Mouse (Mus musculus) erythroblast, embryonic 14.5 days (primary cell): Measurements from ENCODE around the gene Znrf4. TPM values are rescaled to one million over a fixed set of nuclear protein-coding genes. Genes with fewer than 3 reads are reported as not detected.

Experiments
- H3K27me3 ChIP-seq: 2 replicates; pipeline ENCODE4 v1.6.1; 2012; ENCODE audit warnings: inconsistent platforms; ENCODE audit not compliant: control insufficient read depth
- H3K36me3 ChIP-seq: 2 replicates; pipeline ENCODE4 v1.6.1; 2012; ENCODE audit warnings: mild to moderate bottlenecking, inconsistent platforms; ENCODE audit not compliant: control insufficient read depth
- H3K4me1 ChIP-seq: 2 replicates; pipeline ENCODE4 v1.6.1; 2012; ENCODE audit warnings: inconsistent platforms; ENCODE audit not compliant: control insufficient read depth
- H3K4me3 ChIP-seq: replicated peaks from 2 replicates; pipeline ENCODE3; 2012; ENCODE audit warnings: moderate library complexity, mild to moderate bottlenecking, inconsistent platforms
- H3K9me3 ChIP-seq: 2 replicates; pipeline ENCODE4 v1.6.1; 2012; ENCODE audit warnings: low read length, inconsistent platforms, mixed read lengths; ENCODE audit not compliant: control insufficient read depth
- GATA1 ChIP-seq: IDR thresholded peaks from 2 replicates; pipeline ENCODE4 v1.6.1; 2012; ENCODE audit warnings: low read length, inconsistent platforms, mixed read lengths
- TAL1 ChIP-seq: IDR thresholded peaks from 3 replicates; pipeline ENCODE4 v1.6.1; 2012; ENCODE audit warnings: low read length, inconsistent platforms, mixed read lengths
- polyA plus RNA-seq: library from polyadenylated mRNA; stranded (reverse); fragments of >175 nt; gene quantifications from 2 replicates; pipeline ENCODE4 v1.2.3, GENCODE M21; 2012

Znrf4 gene
- polyA plus RNA-seq, 1 experiment: not detected

DNA sequence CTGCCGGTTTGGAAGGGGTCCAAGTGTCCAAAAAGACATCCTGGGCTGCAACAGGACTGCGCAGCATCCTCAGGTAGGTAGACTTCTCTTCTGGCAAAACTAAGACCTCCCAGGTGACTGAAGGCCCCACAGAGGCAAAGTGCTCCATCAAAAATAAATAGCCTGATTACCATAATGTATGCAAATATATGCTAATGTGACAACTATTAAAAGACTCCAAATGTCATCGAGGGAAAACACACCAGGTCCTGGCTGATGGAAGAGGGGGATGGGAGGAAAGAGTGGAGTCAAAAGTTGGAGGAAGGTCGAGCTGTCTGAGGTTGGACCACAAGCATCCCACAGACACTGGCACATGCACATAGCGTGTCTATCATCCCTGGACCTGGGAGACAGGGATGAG, 13.0 kb downstream of the Znrf4 start:
- TF ChIP-seq GATA1: no peak
- TF ChIP-seq TAL1: no peak
- H3K27me3 ChIP-seq: no peaks in the 10 kb centered on the region; the same call in 1 of the 2 replicates
- peaks cover 34% of the 10 kb centered on the region for H3K9me3 ChIP-seq

DNA sequence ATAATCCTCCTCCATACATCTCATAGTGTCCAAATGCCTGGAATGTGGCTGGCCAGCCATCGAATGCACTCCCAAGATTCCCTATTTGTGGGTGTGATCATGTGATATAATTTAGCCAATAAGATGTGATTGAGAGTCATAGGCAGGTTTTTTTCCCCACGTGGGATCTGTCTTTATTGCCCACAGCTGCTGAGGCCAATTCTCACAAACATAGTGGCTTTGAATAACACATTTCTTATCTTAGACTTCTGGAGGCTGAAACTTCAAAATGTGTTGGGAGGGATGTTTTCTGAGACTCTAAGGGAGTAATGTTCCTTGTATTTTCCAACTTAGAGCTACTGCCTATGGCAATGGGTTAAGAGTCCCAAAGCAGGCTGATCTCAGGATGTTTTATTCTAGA, 17.8 kb downstream of the Znrf4 start:
- Histone ChIP-seq H3K36me3 (no peaks in the 10 kb centered on the region), H3K4me1 (no peaks in the 10 kb centered on the region), H3K27me3 (no peaks in the 10 kb centered on the region; the same call in 1 of the 2 replicates), H3K9me3 (peaks cover 61% of the 10 kb centered on the region), H3K4me3 (no peak overlapping the region)
- TF ChIP-seq TAL1 (no peak), GATA1 (no peak)

More for the DNA sequence above, 13.0 kb downstream of the Znrf4 start:
- no peaks in the 10 kb centered on the region for H3K4me1 ChIP-seq
- H3K4me3 ChIP-seq: no peak overlapping the region
- no peaks in the 10 kb centered on the region for H3K36me3 ChIP-seq

DNA sequence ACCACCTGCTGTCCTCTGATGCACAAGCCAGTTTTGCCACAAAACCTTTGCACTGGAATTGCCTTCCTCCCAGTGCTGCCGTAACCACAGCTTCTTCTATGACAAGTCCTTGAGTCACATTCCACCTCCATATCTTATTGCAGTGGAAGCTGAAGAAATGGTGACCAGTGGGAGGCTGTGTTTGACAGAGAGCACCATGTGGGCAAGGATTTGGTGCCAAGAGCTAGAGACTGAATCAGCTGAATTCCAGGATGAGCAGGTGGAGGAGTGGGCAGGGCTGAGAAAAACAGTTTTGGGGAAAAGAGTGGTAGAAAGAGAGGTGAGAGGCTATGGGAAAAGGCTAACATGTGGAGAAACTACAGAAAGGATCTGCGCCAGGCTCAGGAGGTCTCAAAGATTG, 18.4 kb downstream of the Znrf4 start:
- no peaks in the 10 kb centered on the region for H3K36me3 ChIP-seq
- H3K27me3 ChIP-seq: no peaks in the 10 kb centered on the region; the same call in 1 of the 2 replicates
- H3K9me3 ChIP-seq: peaks cover 61% of the 10 kb centered on the region
- no peaks in the 10 kb centered on the region for H3K4me1 ChIP-seq
- TF ChIP-seq TAL1 (no peak), GATA1 (no peak)
- H3K4me3 ChIP-seq: no peak overlapping the region

DNA sequence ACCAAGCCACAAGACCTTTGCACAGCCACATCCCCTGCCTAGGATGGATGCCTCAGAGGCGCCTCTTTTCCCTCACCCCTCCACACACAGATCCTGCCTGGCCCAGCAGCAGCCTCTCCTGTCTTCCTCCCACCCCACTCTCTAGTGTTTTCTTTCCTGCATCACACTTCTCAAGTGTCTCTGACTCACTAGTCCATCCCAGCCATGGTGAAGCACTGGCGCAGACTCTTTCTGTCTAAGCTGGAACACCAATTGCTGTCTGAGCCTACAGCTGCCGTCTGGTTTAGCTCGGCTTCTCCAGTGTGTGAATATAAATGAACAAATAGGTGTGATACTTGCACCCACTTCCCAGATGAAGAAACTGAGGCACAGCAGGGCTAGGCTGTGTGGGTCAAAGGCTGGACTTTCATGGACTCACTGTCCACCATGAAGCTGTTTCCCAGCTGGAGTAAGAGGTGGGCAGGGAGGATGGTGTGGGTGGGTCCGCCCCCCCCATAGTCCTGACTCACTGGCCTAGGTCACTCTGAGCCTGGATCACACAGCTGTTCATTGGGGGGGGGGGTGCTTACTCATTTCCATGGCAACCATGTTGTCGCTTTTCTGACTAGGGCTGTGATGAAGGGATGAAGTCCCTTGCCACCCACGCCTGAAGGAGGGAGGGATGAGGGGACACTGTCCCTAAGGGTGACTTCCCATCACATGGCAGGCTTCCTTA, 21.6 kb downstream of the Znrf4 start:
- Histone ChIP-seq H3K36me3 (no peaks in the 10 kb centered on the region), H3K27me3 (peaks cover 5% of the 10 kb centered on the region), H3K9me3 (peaks cover 40% of the 10 kb centered on the region), H3K4me3 (no peak overlapping the region), H3K4me1 (no peaks in the 10 kb centered on the region)
- TF ChIP-seq GATA1 (no peak), TAL1 (no peak)

DNA sequence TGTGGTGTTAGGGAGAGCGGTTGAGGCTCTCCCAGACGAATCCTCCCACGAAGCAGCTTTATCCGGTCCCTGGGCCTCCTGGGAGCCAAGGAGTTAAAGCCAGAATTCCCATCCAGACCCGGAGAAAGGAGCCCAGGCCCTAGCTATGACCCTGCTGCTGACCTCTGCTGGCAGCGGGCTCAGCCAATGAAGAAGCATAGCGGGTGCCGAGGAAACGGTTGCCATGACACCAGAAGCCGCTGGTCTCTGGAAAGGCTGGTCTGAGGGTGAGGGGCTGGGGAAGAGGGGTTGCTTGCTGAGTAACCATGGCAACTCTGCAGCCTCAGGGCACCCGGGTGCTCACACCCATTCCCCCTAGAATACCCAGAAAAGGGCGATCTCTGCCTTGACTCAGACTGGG, 24.2 kb downstream of the Znrf4 start:
- Histone ChIP-seq H3K9me3 (peaks cover 19% of the 10 kb centered on the region), H3K27me3 (peaks cover 5% of the 10 kb centered on the region)
- TF ChIP-seq GATA1 (no peak), TAL1 (no peak)

DNA sequence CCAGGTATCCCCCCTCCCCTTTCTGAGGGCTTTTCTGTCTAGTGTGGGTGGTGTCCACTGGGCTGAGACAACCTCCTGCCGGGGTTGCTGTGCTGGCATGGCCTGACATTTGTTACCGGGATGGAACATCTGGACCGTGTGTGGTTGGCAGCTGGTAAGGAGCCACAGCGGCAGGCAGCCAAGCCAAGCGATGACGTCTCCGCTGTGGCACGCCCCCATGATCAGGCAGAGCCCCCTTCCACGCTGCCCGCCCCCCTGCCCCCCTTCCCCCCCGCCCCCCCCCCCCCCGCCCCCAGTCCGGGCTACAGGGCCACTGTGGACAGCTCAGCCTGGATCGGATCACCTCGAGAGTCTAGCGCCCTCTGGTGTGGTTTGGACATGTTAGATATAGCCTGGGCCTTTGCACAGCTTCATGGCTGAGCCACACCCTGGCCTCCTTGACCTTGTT, 24.8 kb downstream of the Znrf4 start:
- Histone ChIP-seq H3K4me3 (no peak overlapping the region), H3K27me3 (peaks cover 5% of the 10 kb centered on the region), H3K4me1 (no peaks in the 10 kb centered on the region), H3K9me3 (peaks cover 13% of the 10 kb centered on the region), H3K36me3 (no peaks in the 10 kb centered on the region)
- TF ChIP-seq TAL1 (no peak), GATA1 (no peak)

More for the DNA sequence above, 24.2 kb downstream of the Znrf4 start:
- no peaks in the 10 kb centered on the region for H3K4me1 ChIP-seq
- H3K36me3 ChIP-seq: no peaks in the 10 kb centered on the region
- no peak overlapping the region for H3K4me3 ChIP-seq

DNA sequence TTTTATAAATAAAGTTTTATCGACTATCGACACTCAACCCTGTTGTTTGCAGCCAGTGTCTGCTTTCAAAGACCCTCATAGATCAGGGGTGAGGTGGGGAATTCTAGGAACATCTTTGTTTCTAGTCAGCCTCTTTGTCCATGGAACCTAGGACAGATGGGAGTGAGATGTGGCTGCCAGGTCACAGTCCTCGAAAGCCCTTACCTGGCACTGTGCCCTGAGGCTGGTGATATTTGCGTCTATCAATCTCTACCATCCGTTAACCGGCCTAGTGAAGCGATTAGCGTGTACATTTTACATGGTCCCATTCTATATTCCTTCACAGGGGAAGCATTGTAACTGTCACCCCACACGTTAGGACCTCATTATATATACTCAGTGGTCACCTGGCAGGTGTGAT, 26.3 kb downstream of the Znrf4 start:
- no peak for TF ChIP-seq GATA1
- no peak for TF ChIP-seq TAL1
- peaks cover 5% of the 10 kb centered on the region for H3K27me3 ChIP-seq

DNA sequence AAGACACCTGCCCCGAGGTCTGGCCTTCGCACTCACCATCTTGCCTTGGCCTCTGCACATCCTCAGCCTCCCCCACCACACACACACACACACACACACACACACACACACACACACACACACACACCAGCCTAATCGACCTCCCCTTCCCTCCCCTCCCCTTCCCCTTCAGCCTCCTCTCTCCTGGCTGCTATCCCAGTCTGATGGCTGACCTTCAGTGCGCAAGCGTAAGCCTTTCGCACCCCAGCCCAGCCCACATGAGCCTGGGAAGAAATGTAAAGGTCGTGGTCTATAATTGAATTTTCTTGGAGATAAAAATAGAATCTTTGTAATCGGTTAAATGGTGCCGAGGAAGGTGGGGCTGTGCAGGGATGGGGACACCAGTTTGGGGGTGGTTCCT, 27.1 kb downstream of the Znrf4 start:
- Histone ChIP-seq H3K4me1 (no peaks in the 10 kb centered on the region), H3K27me3 (peaks cover 5% of the 10 kb centered on the region), H3K9me3 (no peaks in the 10 kb centered on the region), H3K4me3 (no peak overlapping the region), H3K36me3 (no peaks in the 10 kb centered on the region)
- no peak for TF ChIP-seq GATA1
- TF ChIP-seq TAL1: no peak

More for the DNA sequence above, 26.3 kb downstream of the Znrf4 start:
- no peak overlapping the region for H3K4me3 ChIP-seq
- peaks cover 4% of the 10 kb centered on the region for H3K9me3 ChIP-seq
- no peaks in the 10 kb centered on the region for H3K4me1 ChIP-seq
- H3K36me3 ChIP-seq: no peaks in the 10 kb centered on the region

DNA sequence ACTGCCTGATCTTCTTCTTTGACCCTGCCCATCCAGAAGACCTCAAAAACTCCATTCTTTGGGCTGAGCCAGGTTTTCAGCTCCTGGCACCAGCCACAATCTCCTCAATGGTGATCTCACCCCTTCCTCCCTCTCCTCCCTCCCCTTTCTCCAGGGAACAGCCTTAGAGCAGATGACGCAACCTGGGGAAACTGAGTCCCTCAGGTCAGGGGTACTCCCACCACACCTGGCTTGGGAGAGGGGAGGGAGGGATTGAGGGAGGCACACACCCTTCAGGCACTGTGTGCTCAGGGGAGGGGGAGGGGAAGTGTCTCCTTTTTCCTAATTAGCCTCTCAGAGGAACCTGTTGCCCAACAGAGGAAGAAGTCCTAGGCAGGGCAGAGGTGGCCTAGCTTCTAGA, 29.6 kb downstream of the Znrf4 start:
- H3K36me3 ChIP-seq: no peaks in the 10 kb centered on the region
- TF ChIP-seq GATA1 (no peak), TAL1 (no peak)
- H3K9me3 ChIP-seq: no peaks in the 10 kb centered on the region
- H3K4me1 ChIP-seq: no peaks in the 10 kb centered on the region
- peaks cover 9% of the 10 kb centered on the region for H3K27me3 ChIP-seq
- no peak overlapping the region for H3K4me3 ChIP-seq

DNA sequence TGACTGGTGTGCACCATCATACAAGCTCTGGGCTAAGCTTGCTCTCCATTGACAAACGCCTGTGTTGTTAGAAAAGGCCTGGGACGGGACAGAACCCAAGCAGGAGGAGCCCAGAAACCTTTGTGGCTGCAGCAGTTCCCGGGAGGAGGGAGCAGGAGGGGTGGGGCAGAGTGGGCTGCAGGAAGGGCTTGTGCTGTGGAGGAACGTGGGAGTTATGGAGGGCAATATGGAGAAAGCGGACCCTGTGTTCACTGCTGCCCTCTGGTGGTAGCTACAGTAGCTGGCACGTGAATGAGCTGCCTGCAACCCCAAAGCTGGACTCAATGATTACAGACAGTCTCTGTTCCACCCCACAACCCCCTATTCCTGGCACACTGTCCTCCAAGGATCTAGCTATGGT, 32.9 kb downstream of the Znrf4 start:
- peaks cover 14% of the 10 kb centered on the region for H3K9me3 ChIP-seq
- H3K4me3 ChIP-seq: no peak overlapping the region
- TF ChIP-seq TAL1: no peak
- TF ChIP-seq GATA1: no peak
- peaks cover 42% of the 10 kb centered on the region for H3K27me3 ChIP-seq
- H3K36me3 ChIP-seq: no peaks in the 10 kb centered on the region
- peaks cover 19% of the 10 kb centered on the region for H3K4me1 ChIP-seq
